ENCODE assay signal across 21 mouse cellular contexts in genomic region chr14:59927804-59928203, GRCm38 (mm10).
"Had no signal": no experiment of that assay in that cellular context is flagged by ENCODE, and none has a peak within 500 bp of the region (broad histone marks: within the 10 kb centered on the region; RNA-seq: fewer than 3 reads in every experiment).

No protein-coding gene starts in this region.

- H3K27ac ChIP-seq: kidney, embryonic 15.5 days; left cerebral cortex, adult 2 months; limb, embryonic 15.5 days; liver, embryonic 14.5 days; macrophage; midbrain, embryonic 12.5 days; midbrain, embryonic 15.5 days; neural tube, embryonic 12.5 days; neural tube, embryonic 15.5 days had no signal

- H3K4me1 ChIP-seq: kidney, embryonic 15.5 days; midbrain, embryonic 12.5 days; midbrain, embryonic 15.5 days; neural tube, embryonic 12.5 days had no signal

- ATAC-seq: liver, postnatal 0 days; lung, postnatal 0 days; midbrain, embryonic 15.5 days had no signal

- H3K27me3 ChIP-seq: kidney, embryonic 15.5 days; limb, embryonic 12.5 days; limb, embryonic 15.5 days; midbrain, embryonic 12.5 days; midbrain, embryonic 15.5 days; neural tube, embryonic 12.5 days; neural tube, embryonic 15.5 days had no signal

- H3K4me2 ChIP-seq: kidney, embryonic 15.5 days; limb, embryonic 12.5 days; limb, embryonic 15.5 days; liver, embryonic 11.5 days; lung, embryonic 14.5 days; midbrain, embryonic 12.5 days; midbrain, embryonic 15.5 days; neural tube, embryonic 12.5 days; neural tube, embryonic 15.5 days had no signal

- H3K36me3 ChIP-seq: kidney, embryonic 15.5 days; limb, embryonic 12.5 days; limb, embryonic 15.5 days; midbrain, embryonic 12.5 days; midbrain, embryonic 15.5 days; neural tube, embryonic 12.5 days; neural tube, embryonic 15.5 days had no signal

- H3K9ac ChIP-seq: kidney, embryonic 15.5 days; limb, embryonic 12.5 days; limb, embryonic 15.5 days; liver, embryonic 14.5 days; liver, postnatal 0 days; lung, embryonic 14.5 days; midbrain, embryonic 12.5 days; midbrain, embryonic 15.5 days; neural tube, embryonic 12.5 days; neural tube, embryonic 15.5 days had no signal

- H3K4me3 ChIP-seq: kidney, embryonic 15.5 days; left cerebral cortex, adult 2 months; limb, embryonic 12.5 days; limb, embryonic 15.5 days; midbrain, embryonic 12.5 days; midbrain, embryonic 15.5 days; neural tube, embryonic 12.5 days; neural tube, embryonic 15.5 days had no signal

- H3K9me3 ChIP-seq: kidney, embryonic 15.5 days; limb, embryonic 12.5 days; limb, embryonic 15.5 days; midbrain, embryonic 12.5 days; midbrain, embryonic 15.5 days; neural tube, embryonic 12.5 days; neural tube, embryonic 15.5 days had no signal

- DNase-seq: kidney, adult 2 months; kidney, postnatal 10 days; kidney, postnatal 36 days; layer of hippocampus, postnatal 36 days; left cerebral cortex, postnatal 4 days; liver, postnatal 0 days; lung, embryonic 14.5 days; thymus, adult 18-20 months; thymus, postnatal 4 days had no signal
